Mouse (Mus musculus) adrenal gland (tissue): ENCODE results near the gene Plekhm1.

Experiments
- intact Hi-C: fragments of 180-260 bp; cut with DNase I; formaldehyde crosslinking; loops from one replicate; pipeline ENCODE4 v1.15.1; 2025

Plekhm1 gene

DNA sequence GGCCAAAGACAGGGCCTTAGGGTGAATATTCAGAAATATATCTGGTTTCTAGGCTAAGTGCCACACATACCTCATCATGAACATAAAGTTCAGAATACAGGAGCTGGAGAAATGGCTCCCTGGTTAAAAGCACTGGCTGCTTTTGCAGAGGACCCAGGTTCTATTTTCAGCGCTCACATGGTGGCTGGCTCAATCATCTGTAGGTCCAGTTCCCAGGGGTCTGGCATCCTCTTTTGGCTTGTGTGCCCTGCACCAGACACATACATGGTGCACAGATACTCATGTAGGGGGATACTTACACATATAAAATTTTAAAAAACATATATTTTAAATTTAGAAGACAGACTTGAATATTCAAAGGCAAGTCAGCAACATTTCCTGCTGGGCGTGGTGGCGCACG, 16.3 kb downstream of the Plekhm1 start:
- intact Hi-C loops: loop anchor here (5.0 kb wide), 1 partner anchor 34 kb away; the partner anchor contains the start of gene Arhgap27

DNA sequence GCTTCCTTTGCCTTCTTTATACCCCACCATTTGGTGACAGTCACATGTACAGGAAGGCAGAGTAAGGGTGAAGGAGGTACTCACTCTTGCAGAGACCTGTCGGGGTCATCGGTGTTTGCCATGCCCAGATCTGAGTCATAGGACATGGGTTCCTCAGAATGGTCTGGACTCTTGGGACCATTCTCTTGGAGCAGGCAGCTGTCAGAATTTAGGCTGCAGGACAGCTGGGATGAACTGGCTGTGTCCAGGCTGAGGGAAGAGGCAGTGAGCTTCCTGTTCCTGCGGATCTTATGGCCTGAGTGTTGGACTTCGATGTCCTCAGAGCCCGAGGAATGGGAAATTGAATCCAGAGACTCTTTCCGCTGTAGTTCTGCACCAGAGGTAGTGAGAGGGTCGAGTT, 17.9 kb downstream of the Plekhm1 start:
- intact Hi-C loops: loop anchor here (5.0 kb wide), 1 partner anchor 32 kb away; the partner anchor contains the start of gene Arhgap27

DNA sequence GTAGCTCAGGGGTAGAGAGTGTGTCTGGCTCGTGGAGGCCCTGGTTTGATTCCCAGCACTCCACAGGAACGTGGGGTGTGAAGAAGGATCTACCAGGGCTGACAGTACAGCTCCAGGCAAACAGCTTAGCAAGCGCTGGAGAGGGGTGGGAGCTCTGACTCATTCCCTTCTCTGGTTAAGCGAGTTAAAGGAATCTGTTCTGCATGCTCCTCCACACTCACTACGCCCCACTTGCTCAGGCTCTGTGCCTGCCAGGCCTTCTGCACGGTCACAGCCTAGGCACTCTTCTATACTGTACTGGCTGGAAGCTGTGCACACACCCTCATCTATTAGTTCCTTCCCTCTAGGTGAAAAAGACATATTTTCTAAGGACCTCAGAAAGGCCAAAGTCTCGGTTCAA, 18.5 kb downstream of the Plekhm1 start:
- intact Hi-C loops: no loop called here

- intact Hi-C loops: no loop called here
Measured at GRCm38 (mm10) chr11:103387870-103388526, 24.5 kb downstream of the Plekhm1 start.

GRCm38 (mm10) chr11:103386827-103387226, 25.7 kb downstream of the Plekhm1 start:
- intact Hi-C loops: no loop called here

DNA sequence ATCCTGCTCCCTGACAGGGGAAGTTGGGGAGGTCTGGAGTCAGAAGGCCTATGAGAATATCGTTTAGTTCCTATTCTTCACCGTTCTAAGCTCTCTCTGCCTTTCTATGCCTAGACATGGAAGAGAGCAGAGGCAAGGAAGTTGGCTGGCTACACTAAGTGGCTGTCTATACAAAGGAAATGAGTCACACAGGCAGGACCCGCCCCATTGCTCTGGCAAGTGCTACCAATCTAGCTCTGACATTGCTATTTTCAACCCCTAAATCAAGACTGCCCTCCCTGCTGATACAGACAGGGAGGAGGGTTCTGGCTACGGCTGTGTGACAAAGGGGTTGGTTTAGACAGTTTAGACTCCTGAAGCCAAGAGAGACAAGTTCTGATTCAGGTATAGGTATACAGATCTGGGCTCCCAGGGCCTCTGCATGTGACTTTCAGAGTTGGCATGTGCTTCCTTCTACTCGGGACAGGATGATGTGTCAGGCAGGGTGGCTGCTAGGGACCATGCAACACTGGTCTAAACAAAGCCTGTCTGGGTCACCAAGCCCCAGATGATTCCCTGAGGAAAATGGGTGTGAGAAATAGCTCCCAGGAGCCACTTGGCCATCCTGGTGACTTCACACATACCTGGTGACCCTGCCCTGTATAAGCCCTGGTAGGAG, 30.4 kb downstream of the Plekhm1 start:
- intact Hi-C loops: no loop called here

DNA sequence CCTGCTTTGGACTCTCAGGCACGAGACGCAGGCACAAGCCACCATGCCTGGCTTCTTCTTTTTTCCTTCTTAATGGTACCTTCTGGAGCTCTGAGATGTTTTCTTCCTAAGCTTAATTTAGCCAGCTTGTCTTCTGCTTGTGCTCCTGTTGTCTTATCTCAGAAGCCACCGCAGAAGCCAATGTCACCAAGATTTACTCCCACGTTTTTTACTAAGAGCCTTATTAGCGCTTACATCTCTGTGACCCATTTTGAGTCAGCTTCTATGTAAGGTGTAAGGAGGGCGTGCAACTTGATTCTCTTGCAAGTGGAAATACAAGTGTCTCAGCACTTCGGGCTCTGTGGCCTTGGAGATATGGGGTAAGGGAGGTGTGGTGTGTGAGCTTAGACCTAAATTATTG, 31.0 kb downstream of the Plekhm1 start:
- intact Hi-C loops: no loop called here

DNA sequence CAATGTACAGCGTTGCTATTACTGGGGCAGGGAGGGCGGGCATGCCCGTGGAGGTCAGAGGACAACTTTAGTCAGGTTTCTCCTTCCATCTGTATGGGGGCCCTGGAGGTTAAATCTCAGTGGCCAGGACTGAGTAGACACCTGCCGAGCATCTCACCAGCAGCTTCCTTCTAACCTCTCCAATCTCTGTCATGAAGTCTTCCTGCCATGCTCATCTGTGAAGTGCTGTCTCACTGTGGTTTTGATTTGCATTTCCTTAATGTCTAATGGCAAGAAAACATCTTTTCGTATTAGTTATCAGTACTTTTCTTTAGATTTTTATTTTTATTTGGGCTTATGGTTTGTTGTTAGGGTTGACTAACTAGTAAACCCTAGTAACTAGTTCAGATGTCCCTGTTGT, 32.0 kb downstream of the Plekhm1 start:
- intact Hi-C loops: no loop called here

DNA sequence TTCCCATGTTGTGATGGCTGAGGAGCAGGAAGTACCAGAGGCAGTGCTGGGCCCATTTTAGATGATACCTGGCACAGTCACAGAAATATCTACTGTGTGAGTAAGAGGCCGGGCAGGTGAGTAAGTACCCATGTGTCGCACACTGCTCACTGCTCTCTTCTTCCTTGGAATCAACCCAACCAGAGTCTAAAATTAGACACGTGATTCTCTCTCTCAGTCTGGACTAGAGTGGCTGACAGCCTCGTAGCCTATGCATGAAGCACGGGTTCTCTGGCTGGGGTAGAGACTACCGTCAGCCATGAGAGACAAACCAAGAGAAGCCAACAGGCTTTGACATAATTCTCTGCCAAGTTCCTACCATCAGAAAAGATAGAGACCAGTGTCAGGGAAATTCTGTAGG, 34.1 kb downstream of the Plekhm1 start:
- intact Hi-C loops: no loop called here

GRCm38 (mm10) chr11:103375772-103376171, 36.7 kb downstream of the Plekhm1 start:
- intact Hi-C loops: no loop called here

- intact Hi-C loops: no loop called here
Measured at GRCm38 (mm10) chr11:103375258-103375657, 37.2 kb downstream of the Plekhm1 start.

GRCm38 (mm10) chr11:103373922-103374321, 38.6 kb downstream of the Plekhm1 start:
- intact Hi-C loops: no loop called here

DNA sequence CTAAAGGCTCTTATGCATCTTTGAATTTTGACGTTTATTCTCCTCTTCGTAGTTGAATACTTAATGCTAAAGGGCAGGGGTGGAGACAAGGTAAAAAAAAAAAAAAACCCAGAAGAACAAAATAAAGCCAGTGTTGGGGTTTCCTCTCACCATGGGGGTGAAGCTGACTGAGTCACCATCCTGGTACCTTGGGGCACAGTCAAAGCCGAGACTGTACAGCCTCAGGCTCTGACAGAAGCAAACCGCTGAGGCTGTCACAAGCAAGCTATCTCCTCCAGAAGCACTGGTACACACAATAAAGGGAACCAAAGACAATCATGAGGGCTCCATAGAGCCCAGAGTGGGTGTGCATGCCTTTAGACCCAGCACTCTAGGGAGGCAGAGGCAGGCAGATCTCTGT, 39.9 kb downstream of the Plekhm1 start:
- intact Hi-C loops: no loop called here

DNA sequence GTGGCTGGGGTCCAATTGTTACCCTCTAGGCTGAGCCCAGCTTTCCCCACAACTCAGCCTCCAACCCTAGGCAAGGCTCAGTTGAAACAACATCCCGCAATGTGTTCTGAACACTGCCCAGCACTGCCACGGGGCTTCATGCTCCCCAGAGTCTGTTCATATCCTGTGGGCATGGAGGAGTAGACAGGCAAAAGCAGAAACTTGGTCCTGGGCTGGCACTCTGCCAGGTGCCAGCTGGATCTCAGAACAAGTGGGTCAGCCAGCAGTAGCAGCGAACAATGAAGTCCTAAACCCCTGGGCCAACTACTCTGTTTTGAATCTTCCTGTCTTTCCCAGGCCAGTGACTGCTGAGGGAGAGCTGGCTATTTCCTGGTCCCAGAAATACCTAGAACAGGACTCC, 40.4 kb downstream of the Plekhm1 start:
- intact Hi-C loops: no loop called here

GRCm38 (mm10) chr11:103371222-103371539, 41.3 kb downstream of the Plekhm1 start:
- intact Hi-C loops: no loop called here

DNA sequence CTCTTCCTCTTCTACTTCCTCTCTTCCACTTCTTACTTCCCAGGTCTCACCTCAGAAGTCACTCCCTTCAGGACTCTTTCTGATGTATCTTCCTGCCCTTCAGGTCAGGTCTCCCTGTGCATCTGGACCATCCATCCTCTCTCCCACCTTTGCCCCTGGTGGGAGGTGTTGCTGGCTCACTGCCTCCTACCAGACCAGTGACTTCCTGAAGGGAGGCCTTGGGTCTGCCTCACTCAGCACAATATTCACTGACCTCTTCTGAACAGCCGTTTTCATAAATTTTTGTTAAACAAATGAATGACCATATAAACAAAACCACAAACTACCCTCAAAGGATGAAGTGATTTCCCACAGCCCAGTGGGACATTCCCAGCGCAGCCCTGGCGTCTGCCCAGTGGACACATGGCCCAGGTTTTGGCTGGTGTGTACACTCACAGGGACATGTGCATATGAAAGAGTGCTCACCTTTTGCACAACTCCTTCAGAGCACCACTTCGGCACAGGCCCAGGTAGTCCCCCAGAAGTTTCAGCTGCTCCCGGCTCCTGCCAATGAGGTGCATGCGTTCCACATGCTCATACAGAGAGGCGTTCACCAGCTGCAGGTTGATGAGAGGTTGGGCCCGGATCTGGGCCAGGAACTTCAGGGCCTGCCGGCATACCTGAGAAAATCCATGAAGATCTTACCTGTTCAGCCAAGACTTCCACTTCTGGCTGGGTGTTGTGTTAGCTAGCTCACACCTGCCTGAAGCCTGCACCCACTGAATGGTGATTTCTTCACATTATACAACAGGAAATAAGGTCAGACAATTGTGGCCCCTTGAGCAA, 41.9 kb downstream of the Plekhm1 start:
- intact Hi-C loops: no loop called here

- intact Hi-C loops: no loop called here
Measured at GRCm38 (mm10) chr11:103365530-103365929, 47.0 kb downstream of the Plekhm1 start.

GRCm38 (mm10) chr11:103365022-103365421, 47.5 kb downstream of the Plekhm1 start:
- intact Hi-C loops: no loop called here

GRCm38 (mm10) chr11:103364335-103364734, 48.2 kb downstream of the Plekhm1 start:
- intact Hi-C loops: loop anchor here (5.0 kb wide), 1 partner anchor 33 kb away; no protein-coding TSS in a partner anchor

GRCm38 (mm10) chr11:103363214-103364148, 49.0 kb downstream of the Plekhm1 start, which contains the start of gene Arhgap27:
Gene Arhgap27 (minus strand): TSS chr11:103363692.
- intact Hi-C loops: loop anchor here (5.0 kb wide), 1 partner anchor 34 kb away; no protein-coding TSS in a partner anchor
